In genomic region chr2:52615429-52615828, GRCm38 (mm10) we compare ENCODE assay signal across 15 mouse cellular contexts.
A peak's percentile ranks its signal among the peaks of the same experiment; 100 is the strongest.
DNase-seq lines count a peak whose midpoint lies in the region; ATAC-seq lines count a peak whose summit lies in the region.
"Had no signal": no experiment of that assay in that cellular context is flagged by ENCODE, and none has a peak within 500 bp of the region (broad histone marks: within the 10 kb centered on the region; RNA-seq: fewer than 3 reads in every experiment).

No protein-coding gene starts in this region.

- H3K4me2 ChIP-seq in embryonic facial prominence, embryonic 14.5 days (ENCODE audit: low read depth, low read length) = no peak overlapping the region
- H3K4me2 ChIP-seq: liver, embryonic 11.5 days had no signal

- DNase-seq in frontal cortex, postnatal 36 days (ENCODE audit: low spot score in 2 of 2) = no peak
- peak; percentile 26 for DNase-seq in retina, adult 2 months (ENCODE audit: low read depth, low spot score)
- no peak for DNase-seq in retina, embryonic 14.5 days (ENCODE audit: low spot score)
- peak; percentile 71 for DNase-seq in embryonic facial prominence, embryonic 14.5 days (ENCODE audit: low spot score)
- no peak for DNase-seq in spleen, adult 12 weeks (ENCODE audit: low spot score)
- no peak for DNase-seq in right cerebral cortex, postnatal 25 days
- DNase-seq in natural killer cell, adult 2 months (ENCODE audit: low spot score in 2 of 2) = no peak
- DNase-seq: adrenal gland, postnatal 10 days; B cell, adult 2 months; heart, adult 2 months; heart, postnatal 14 days had no signal

- no peak overlapping the region for H3K4me3 ChIP-seq in embryonic facial prominence, embryonic 14.5 days (ENCODE audit: low read depth, low read length)
- H3K4me3 ChIP-seq: heart, adult 2 months; midbrain, embryonic 10.5 days had no signal

- H3K36me3 ChIP-seq in embryonic facial prominence, embryonic 14.5 days (ENCODE audit: control insufficient read depth, insufficient read depth, low read length) = no peaks in the 10 kb centered on the region
- H3K36me3 ChIP-seq: midbrain, embryonic 10.5 days had no signal

- 0 out of 2 replicates have a peak, but pooled peaks have one; percentile 10 for ATAC-seq in frontal cortex, adult (ENCODE audit: low TSS enrichment)
- ATAC-seq in embryonic facial prominence, embryonic 14.5 days (ENCODE audit: low read depth) = peak; percentile 57; the same call in 1 of the 2 replicates
- ATAC-seq: lung, postnatal 0 days had no signal

- no peaks in the 10 kb centered on the region for H3K4me1 ChIP-seq in embryonic facial prominence, embryonic 14.5 days (ENCODE audit: control insufficient read depth, insufficient read depth, low read length)
- H3K4me1 ChIP-seq: midbrain, embryonic 10.5 days had no signal

- no peak overlapping the region for H3K27ac ChIP-seq in embryonic facial prominence, embryonic 14.5 days (replicated peaks; ENCODE audit: low read depth, low read length)
- H3K27ac ChIP-seq: heart, adult 2 months; midbrain, embryonic 10.5 days had no signal

- H3K27me3 ChIP-seq in embryonic facial prominence, embryonic 14.5 days (replicated peaks; ENCODE audit: control insufficient read depth, insufficient read depth, low read length) = no peaks in the 10 kb centered on the region

- 72% methylated on average over 5 of the region's 5 CpGs for WGBS in embryonic facial prominence, embryonic 14.5 days

- no peaks in the 10 kb centered on the region for H3K9me3 ChIP-seq in embryonic facial prominence, embryonic 14.5 days (ENCODE audit: control insufficient read depth, low read length)
- H3K9me3 ChIP-seq: midbrain, embryonic 10.5 days had no signal

- no peak overlapping the region for H3K9ac ChIP-seq in embryonic facial prominence, embryonic 14.5 days (ENCODE audit: low read depth, low read length)

Comparison
In these comparisons a context has a peak if more than half of its experiments do, and no peak if none do; other contexts are left out.
1. DNase-seq: peak in retina, adult 2 months (single experiment) and embryonic facial prominence, embryonic 14.5 days (single experiment); none in frontal cortex, postnatal 36 days (0 of 2), retina, embryonic 14.5 days (single experiment), spleen, adult 12 weeks (single experiment), right cerebral cortex, postnatal 25 days (single experiment) and natural killer cell, adult 2 months (0 of 2).